12 mouse cellular contexts compared by ENCODE assay signal in the genomic region with DNA sequence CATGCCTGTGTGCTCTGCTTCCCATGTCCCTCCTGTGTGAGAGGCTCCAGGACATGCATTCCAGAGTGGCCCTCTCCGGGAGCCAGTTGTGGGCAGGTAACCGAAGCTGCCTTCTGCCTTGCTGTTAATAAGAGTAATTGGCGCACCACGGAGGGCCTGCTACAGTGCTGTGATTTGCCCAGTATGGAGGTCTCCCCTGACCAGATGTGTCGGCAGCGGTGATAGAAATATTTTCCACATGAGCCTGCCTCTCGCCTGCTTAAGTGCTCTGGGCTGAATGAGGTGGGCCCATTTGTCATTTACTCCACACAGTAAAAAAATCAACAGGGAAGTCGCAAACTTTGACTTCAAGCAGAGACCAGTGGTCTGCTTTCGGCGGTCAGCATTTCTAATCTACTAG.
DNase-seq lines count a peak whose midpoint lies in the region; ATAC-seq and TF ChIP-seq lines count a peak whose summit lies in the region.
"Had no signal": no experiment of that assay in that cellular context is flagged by ENCODE, and none has a peak within 500 bp of the region (broad histone marks: within the 10 kb centered on the region; RNA-seq: fewer than 3 reads in every experiment).

No protein-coding gene starts in this region.

- no peak overlapping the region for H3K4me3 ChIP-seq in kidney, postnatal 0 days (replicated peaks; ENCODE audit: low read depth, low read length)
- no peak overlapping the region for H3K4me3 ChIP-seq in embryonic facial prominence, embryonic 11.5 days (ENCODE audit: low read depth, low read length)
- H3K4me3 ChIP-seq in embryonic facial prominence, embryonic 15.5 days (replicated peaks) = peak overlapping the region; percentile 37
- peak overlapping the region; percentile 22 for H3K4me3 ChIP-seq in neural tube, embryonic 13.5 days

- 0 out of 2 replicates have a peak overlapping the region, but pooled peaks have one; percentile 21 for H3K4me2 ChIP-seq in kidney, postnatal 0 days (ENCODE audit: low read length)
- no peak overlapping the region for H3K4me2 ChIP-seq in embryonic facial prominence, embryonic 11.5 days (ENCODE audit: low read depth, low read length)
- peak overlapping the region; percentile 42 for H3K4me2 ChIP-seq in embryonic facial prominence, embryonic 15.5 days (replicated peaks)
- H3K4me2 ChIP-seq in neural tube, embryonic 13.5 days = peak overlapping the region; percentile 42

- H3K27me3 ChIP-seq in kidney, postnatal 0 days (ENCODE audit: insufficient read depth, low read length) = no peaks in the 10 kb centered on the region
- H3K27me3 ChIP-seq in embryonic facial prominence, embryonic 11.5 days (ENCODE audit: control insufficient read depth, insufficient read depth, low read length) = no peaks in the 10 kb centered on the region
- no peaks in the 10 kb centered on the region for H3K27me3 ChIP-seq in embryonic facial prominence, embryonic 15.5 days
- H3K27me3 ChIP-seq in neural tube, embryonic 13.5 days = no peaks in the 10 kb centered on the region

- no peak for TF ChIP-seq CTCF in kidney, postnatal 0 days (IDR thresholded peaks at IDR 0.05; ENCODE audit: low read depth)

- no peak overlapping the region for H3K9ac ChIP-seq in kidney, postnatal 0 days (ENCODE audit: low read depth, low read length)
- no peak overlapping the region for H3K9ac ChIP-seq in embryonic facial prominence, embryonic 11.5 days (replicated peaks; ENCODE audit: low read length)
- no peak overlapping the region for H3K9ac ChIP-seq in embryonic facial prominence, embryonic 15.5 days
- peak overlapping the region; percentile 44; the same call in 1 of the 2 replicates for H3K9ac ChIP-seq in neural tube, embryonic 13.5 days
- H3K9ac ChIP-seq: liver, postnatal 0 days had no signal

- H3K9me3 ChIP-seq in kidney, postnatal 0 days (replicated peaks; ENCODE audit: low read length) = no peaks in the 10 kb centered on the region
- H3K9me3 ChIP-seq in embryonic facial prominence, embryonic 11.5 days (replicated peaks; ENCODE audit: control insufficient read depth, low read length) = no peaks in the 10 kb centered on the region
- no peaks in the 10 kb centered on the region for H3K9me3 ChIP-seq in embryonic facial prominence, embryonic 15.5 days (replicated peaks)
- H3K9me3 ChIP-seq in neural tube, embryonic 13.5 days = no peaks in the 10 kb centered on the region

- H3K36me3 ChIP-seq in kidney, postnatal 0 days (ENCODE audit: insufficient read depth, low read length) = no peaks in the 10 kb centered on the region
- no peaks in the 10 kb centered on the region for H3K36me3 ChIP-seq in embryonic facial prominence, embryonic 11.5 days (replicated peaks; ENCODE audit: control insufficient read depth, insufficient read depth, low read depth, low read length)
- H3K36me3 ChIP-seq in embryonic facial prominence, embryonic 15.5 days = no peaks in the 10 kb centered on the region
- H3K36me3 ChIP-seq in neural tube, embryonic 13.5 days = no peaks in the 10 kb centered on the region

- no peak for DNase-seq in kidney, postnatal 0 days (ENCODE audit: low spot score)
- no peak for DNase-seq in kidney, postnatal 25 days
- peak; percentile 42 for DNase-seq in embryonic facial prominence, embryonic 11.5 days (ENCODE audit: low spot score)
- no peak for DNase-seq in ovary, adult 18-20 months (ENCODE audit: low spot score)
- no peak for DNase-seq in layer of hippocampus, postnatal 10 days (ENCODE audit: low spot score in 2 of 2)
- DNase-seq: adrenal gland, postnatal 36 days; cerebellum, postnatal 10 days; heart, postnatal 36 days; liver, postnatal 0 days had no signal

- 0 out of 2 replicates have a peak, but pooled peaks cover 10% of the 10 kb centered on the region for H3K4me1 ChIP-seq in kidney, postnatal 0 days (replicated peaks; ENCODE audit: insufficient read depth, low read length)
- H3K4me1 ChIP-seq in embryonic facial prominence, embryonic 11.5 days (ENCODE audit: control insufficient read depth, insufficient read depth, low read length) = peaks cover 10% of the 10 kb centered on the region
- H3K4me1 ChIP-seq in embryonic facial prominence, embryonic 15.5 days = peaks cover 25% of the 10 kb centered on the region
- peaks cover 50% of the 10 kb centered on the region for H3K4me1 ChIP-seq in neural tube, embryonic 13.5 days (replicated peaks)

- 33% methylated on average over 10 of the region's 10 CpGs for WGBS in kidney, postnatal 0 days
- 59% methylated on average over 10 of the region's 10 CpGs for WGBS in embryonic facial prominence, embryonic 11.5 days
- WGBS in embryonic facial prominence, embryonic 15.5 days = 49% methylated on average over 10 of the region's 10 CpGs
- 51% methylated on average over 10 of the region's 10 CpGs for WGBS in neural tube, embryonic 13.5 days

- ATAC-seq in kidney, postnatal 0 days (replicated peaks; ENCODE audit: low FRiP score, low read depth) = no peak
- ATAC-seq in embryonic facial prominence, embryonic 11.5 days (replicated peaks; ENCODE audit: insufficient number of reproducible peaks, low FRiP score, low TSS enrichment, low read depth) = no peak; the same call in 1 of the 2 replicates
- no peak for ATAC-seq in embryonic facial prominence, embryonic 15.5 days (ENCODE audit: insufficient number of reproducible peaks, low FRiP score, low TSS enrichment, low read depth)
- peak; percentile 27; the same call in 1 of the 2 replicates for ATAC-seq in neural tube, embryonic 13.5 days (ENCODE audit: low read depth)
- ATAC-seq: activated CD4-positive, CD25-positive, alpha-beta regulatory T cell, adult 4 months; liver, postnatal 0 days had no signal

- no peak overlapping the region for H3K27ac ChIP-seq in kidney, postnatal 0 days
- no peak overlapping the region for H3K27ac ChIP-seq in embryonic facial prominence, embryonic 11.5 days (replicated peaks; ENCODE audit: low read depth, low read length)
- 0 out of 2 replicates have a peak overlapping the region, but pooled peaks have one; percentile 48 for H3K27ac ChIP-seq in embryonic facial prominence, embryonic 15.5 days (replicated peaks)
- H3K27ac ChIP-seq in neural tube, embryonic 13.5 days (replicated peaks) = peak overlapping the region; percentile 33; the same call in 1 of the 2 replicates

Comparison
In these comparisons a context has a peak if more than half of its experiments do, and no peak if none do; other contexts are left out.
1. H3K27ac ChIP-seq: peak in embryonic facial prominence, embryonic 15.5 days (single experiment) and neural tube, embryonic 13.5 days (single experiment); none in kidney, postnatal 0 days (single experiment) and embryonic facial prominence, embryonic 11.5 days (single experiment).
2. H3K4me3 ChIP-seq: peak in embryonic facial prominence, embryonic 15.5 days (single experiment) and neural tube, embryonic 13.5 days (single experiment); none in kidney, postnatal 0 days (single experiment) and embryonic facial prominence, embryonic 11.5 days (single experiment).